Mouse (Mus musculus): ENCODE measurements around the gene Frg2f1.
"Not testable (repeated sequence)": the region's sequence is repeated elsewhere in the genome, so short reads cannot be mapped to it uniquely, and the experiment has no call there.

Frg2f1 gene

GRCm38 (mm10) chr4:119539031-119539824, at the start of gene Frg2f1:
Gene Frg2f1 (minus strand): TSS chr4:119539529.
- DNase-seq (ENCODE audit: low read depth) = peak; percentile 65

DNA sequence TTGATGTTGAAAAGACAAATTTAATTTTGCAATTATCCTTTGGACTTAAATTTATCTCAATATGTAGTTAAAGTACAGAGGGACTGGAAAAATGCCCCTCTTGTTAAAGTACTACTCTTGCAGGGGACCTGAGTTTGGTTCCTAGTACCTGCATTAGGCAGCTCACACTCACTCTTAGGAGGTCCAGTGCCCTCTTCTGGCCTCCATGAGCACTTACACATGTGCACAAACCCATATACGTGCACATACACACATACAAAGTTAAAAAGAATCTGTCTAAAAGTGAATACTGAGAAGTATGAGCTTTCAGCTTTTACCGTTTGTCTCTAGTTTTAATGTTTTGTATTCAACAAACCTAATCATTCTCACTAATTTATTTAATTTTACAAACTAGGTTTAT, 48.7 kb upstream of the Frg2f1 start:
- DNase-seq (ENCODE audit: low read depth) = no peak

DNA sequence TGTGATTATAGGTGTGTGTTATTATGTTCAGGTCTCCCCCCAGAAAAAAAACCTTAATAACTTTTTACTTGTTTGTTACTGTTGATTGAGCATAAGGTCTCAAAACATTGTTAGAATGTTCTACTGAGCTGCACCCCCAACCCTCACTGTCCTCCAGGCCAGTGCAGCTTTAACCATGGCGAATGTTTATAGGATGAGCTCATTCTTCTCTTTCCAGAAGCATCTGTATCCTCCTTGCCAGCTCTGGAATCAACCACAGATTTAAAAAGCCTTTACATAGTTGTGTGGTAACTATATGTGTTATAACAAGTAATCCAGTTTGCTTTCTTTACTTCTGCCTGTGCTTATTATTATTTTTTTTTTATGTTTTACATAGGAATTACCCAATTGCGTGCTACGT, 36.1 kb upstream of the Frg2f1 start:
- DNase-seq (ENCODE audit: low read depth) = no peak

- no peak for DNase-seq (ENCODE audit: low read depth)
Observed at GRCm38 (mm10) chr4:119574504-119574903, 35.2 kb upstream of the Frg2f1 start.

- DNase-seq (ENCODE audit: low read depth) = no peak
Observed at GRCm38 (mm10) chr4:119572682-119573081, 33.4 kb upstream of the Frg2f1 start.

DNA sequence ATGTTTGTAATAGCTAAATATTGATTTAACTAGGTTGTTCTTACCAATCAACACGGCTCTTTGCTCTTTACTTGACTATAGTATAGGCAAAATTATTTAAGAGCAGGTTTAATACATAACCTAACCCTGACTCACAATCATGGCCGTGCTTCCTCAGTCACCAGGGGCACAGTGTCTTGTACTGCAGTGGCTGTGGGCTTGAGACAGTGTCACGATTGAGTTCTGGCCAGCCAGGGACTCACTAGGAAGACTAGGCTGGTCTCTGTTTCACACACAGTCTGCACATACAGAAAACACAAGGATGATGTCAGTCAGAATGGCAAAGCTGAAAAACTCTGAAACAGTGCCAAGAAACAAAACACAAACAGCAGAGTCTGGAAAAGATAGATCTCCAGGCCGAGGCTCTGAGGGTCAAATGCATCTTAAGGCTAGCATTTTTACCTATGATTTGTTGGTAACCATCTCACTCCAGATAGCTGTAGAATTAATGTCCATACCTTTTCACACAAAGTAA, 27.1 kb upstream of the Frg2f1 start:
- no peak for DNase-seq (ENCODE audit: low read depth)

GRCm38 (mm10) chr4:119563136-119563535, 23.8 kb upstream of the Frg2f1 start:
- no peak for DNase-seq (ENCODE audit: low read depth)

DNA sequence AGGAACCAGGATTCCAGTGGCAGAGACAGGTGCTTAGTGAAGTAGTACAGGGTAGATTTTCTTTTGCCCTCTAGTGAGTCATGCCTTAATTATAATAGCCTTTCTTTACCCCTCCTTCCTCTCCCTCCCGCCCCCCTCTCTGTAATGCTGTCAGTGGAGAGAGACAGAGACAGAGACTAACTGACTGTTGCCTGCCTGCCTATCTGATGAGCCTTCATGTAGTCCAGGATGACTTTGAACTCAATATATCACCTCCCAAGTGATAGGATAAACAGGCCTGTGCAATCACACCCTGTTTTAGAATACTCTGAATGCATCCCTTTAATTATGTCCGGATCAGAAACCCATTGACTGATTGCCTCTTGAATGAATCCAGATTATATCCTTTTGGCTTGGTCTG, 16.1 kb upstream of the Frg2f1 start:
- no peak for DNase-seq (ENCODE audit: low read depth)

DNA sequence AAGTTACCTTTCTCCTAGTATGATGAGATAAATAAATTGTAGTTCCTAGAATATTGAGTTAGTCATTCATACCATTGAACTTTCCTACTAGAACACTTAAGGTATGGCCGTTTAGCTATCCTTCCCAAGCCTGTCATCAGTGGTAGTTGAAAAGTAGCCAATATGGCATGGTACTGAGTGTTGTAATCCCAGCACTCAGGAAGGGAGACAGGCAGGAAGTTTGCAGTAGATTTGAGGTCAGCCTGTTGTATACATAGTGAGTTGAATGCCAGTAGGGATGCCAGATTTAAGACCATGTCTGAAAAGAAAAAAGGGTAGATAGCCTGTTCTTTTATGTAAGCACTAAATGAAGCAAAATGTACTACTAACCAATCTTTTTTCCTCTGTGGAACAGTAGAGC, 11.5 kb upstream of the Frg2f1 start:
- no peak for DNase-seq (ENCODE audit: low read depth)

GRCm38 (mm10) chr4:119540533-119540890, 1.2 kb upstream of the Frg2f1 start:
- DNase-seq (ENCODE audit: low read depth) = no peak

- DNase-seq (ENCODE audit: low read depth) = no peak
Observed at GRCm38 (mm10) chr4:119539836-119540532, 655 bp upstream of the Frg2f1 start.

GRCm38 (mm10) chr4:119537436-119537835, 1.9 kb downstream of the Frg2f1 start:
- DNase-seq (ENCODE audit: low read depth) = no peak

DNA sequence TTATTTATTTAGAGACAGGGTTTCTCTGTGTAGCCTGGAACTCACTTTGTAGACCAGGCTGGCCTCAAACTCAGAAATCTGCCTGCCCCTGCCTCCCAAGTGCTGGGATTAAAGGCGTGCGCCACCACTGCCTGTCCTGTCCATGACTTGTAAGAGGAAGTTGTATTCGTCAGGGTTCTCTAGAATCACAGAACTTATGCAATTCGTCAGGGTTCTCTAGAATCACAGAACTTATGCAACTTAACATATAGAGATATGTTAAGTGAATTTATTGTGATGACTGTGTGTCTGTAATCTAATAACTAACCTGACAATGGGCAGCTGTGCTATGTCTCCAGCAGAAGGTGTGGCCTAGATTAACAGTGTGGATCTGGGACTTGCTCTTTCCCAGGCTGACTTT, 2.7 kb downstream of the Frg2f1 start, which contains the start of gene Foxj3:
Gene Foxj3, plus strand, starts transcription at position 390 of the 400 bp plus-strand sequence.
- not testable (repeated sequence) for DNase-seq (ENCODE audit: low read depth)

GRCm38 (mm10) chr4:119535103-119535502, 4.2 kb downstream of the Frg2f1 start:
- no peak for DNase-seq (ENCODE audit: low read depth)

DNA sequence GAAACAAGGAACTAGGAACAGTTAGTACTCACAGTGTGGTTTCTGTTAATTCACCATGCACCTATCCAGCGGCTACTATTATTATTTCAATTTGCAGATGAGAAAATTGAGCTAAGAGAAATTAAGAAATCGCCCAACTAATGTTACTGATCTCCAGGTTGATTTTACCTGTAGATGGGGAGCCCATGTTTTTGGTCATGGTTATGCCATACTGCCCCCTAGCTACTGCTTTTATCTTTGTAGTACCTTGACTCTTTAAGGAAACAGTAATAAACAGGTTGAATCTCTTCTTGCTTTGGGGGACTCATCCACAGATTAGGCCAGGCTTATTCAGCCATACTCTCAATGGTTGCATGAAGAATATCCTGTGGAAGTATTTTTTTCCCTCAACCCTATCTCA, 7.5 kb downstream of the Frg2f1 start:
- DNase-seq (ENCODE audit: low read depth) = no peak

DNA sequence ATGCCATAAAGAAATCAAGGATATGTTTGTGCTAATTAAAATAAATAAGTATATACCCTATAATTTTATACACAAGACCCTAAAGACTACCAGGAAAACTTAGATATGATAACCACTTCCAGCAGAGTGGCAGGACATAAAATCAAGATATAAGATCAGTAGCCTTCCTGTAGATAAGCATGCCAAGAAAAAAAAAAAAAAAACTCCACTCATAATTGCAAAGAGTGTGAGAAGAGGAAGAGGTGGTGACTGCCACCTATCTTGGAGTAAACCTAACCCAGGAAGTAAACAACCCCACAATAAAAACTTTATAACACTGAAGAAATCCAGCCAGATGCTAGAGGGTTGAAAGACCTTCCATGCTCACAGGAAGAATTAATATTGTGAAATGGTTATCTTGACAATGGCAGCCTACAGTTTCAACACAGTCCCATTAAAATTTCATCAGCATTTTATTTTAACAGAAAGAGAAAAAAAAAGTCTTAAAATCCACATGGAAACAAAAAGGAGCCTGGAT, 12.9 kb downstream of the Frg2f1 start:
- DNase-seq (ENCODE audit: low read depth) = no peak

DNA sequence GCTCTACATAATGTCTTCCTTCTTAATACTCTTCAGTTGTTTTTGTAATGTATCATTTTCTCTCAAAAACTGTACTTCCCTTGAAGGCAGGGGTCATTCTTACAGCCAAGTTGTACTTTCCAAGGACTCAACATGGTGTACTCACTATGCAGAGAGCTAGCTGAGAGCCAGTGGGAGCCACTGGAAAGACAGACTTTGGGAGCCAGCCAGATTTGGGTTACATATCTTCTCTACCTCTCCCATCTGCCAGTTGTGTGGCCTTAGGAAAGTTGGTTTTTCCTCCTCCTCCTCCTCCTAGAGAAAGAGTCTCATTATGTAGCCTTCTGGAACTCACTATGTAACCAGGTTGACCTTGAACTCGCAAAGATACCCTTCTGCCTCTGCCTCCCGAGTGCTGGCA, 14.9 kb downstream of the Frg2f1 start:
- DNase-seq (ENCODE audit: low read depth) = no peak

DNA sequence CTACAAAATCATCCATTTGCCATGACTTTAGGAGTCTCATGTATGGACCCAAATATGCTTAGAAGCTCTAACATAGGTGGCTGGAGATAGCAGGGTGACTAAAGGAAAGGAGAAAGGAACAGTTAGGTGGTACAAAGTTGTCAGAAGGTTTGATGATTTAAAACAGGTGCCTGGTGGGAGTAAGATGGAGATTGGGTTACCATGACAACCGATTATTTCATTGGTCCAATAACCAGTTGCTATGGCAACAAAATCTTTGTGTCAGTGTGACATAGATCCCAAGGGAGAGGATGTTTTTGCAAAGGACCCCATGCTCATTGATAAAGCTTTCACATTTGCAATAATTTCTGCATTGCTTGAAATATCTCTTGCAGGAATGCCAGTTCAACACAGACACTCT, 15.3 kb downstream of the Frg2f1 start:
- no peak for DNase-seq (ENCODE audit: low read depth)

DNA sequence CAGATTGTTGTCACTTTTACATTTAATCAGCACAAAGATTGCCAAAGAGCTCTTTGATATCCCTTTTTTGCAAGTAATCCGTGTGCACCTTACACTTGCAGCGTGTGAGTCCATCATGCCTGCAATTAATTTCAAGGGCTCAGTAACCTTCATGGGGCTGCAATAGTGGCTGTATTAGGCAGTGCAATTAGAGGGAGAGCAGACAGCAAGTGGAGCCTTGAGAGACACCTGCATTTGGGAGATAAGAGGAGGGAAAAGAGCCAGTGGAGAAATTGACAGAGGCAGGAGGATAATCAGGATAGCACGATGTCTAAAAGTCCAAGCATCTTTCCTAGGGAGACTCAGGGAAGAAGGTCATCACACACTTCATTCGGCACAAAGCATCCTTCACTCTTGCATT, 15.8 kb downstream of the Frg2f1 start:
- no peak for DNase-seq (ENCODE audit: low read depth)

- DNase-seq (ENCODE audit: low read depth) = no peak
Observed at GRCm38 (mm10) chr4:119512731-119513141, 26.6 kb downstream of the Frg2f1 start.

- DNase-seq (ENCODE audit: low read depth) = no peak
Observed at GRCm38 (mm10) chr4:119511591-119511990, 27.7 kb downstream of the Frg2f1 start.

DNA sequence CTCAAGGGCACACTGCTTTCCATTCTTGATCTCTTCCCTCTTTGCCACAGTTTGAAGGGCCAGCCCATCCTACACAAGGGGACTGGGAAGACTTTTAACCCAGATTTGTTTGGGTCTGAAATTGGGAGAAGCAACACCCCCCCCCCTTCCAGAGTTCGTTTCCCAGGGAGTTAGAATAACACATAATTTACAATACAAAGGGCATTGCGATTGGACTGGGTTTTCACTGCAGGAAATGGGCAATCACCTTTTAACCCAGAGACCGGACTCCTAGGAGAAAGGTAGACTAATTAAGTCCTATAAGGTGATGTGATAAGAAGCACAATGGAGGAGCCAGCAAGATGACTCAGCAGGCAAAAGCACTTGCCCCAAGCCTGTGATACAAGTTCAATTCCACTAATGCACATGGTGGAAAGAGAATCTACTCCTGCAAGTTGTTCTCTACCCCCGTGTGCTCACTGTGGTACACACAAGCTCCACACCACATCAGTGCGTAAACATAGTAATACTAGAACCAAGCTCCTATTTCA, 40.9 kb downstream of the Frg2f1 start:
- no peak for DNase-seq (ENCODE audit: low read depth)

DNA sequence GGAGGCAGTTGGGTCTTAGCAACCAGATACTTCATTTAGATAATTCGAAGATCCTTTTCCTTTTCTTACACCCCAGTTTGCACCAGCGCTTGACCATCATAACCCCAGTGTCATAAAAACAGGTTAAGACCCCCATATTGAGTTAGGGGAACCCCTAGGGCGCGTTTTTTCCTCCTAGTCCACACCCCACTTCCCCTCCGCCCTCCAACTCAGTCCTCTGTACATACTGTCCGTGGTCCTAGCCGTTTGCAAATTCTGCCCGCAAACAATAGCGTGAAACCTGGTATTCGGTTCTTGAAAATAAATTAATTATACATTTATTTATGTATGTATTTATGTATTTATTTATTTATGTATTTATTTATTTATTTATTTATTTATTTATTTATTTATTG, 46.4 kb downstream of the Frg2f1 start:
- DNase-seq (ENCODE audit: low read depth) = no peak

Measured in fibroblast of lung, adult 2 months (primary cell).